Mouse (Mus musculus) kidney, adult 2 months (tissue): ENCODE results near the gene Cnot6.

ENCODE experiments used
- CTCF ChIP-seq: fragments of 200-500 bp; conservative IDR thresholded peaks from 2 replicates; pipeline ENCODE4 v1.5.1; 2011; ENCODE audit warnings: low read depth, mild to moderate bottlenecking, control low read depth, low read length, moderate library complexity, mixed read lengths; ENCODE audit not compliant: insufficient read depth, insufficient read length
- POLR2A ChIP-seq: fragments of 200-500 bp; IDR thresholded peaks from one replicate; pipeline ENCODE4 v1.6.1; 2011; ENCODE audit warnings: low read depth, low read length, control low read depth

DNA sequence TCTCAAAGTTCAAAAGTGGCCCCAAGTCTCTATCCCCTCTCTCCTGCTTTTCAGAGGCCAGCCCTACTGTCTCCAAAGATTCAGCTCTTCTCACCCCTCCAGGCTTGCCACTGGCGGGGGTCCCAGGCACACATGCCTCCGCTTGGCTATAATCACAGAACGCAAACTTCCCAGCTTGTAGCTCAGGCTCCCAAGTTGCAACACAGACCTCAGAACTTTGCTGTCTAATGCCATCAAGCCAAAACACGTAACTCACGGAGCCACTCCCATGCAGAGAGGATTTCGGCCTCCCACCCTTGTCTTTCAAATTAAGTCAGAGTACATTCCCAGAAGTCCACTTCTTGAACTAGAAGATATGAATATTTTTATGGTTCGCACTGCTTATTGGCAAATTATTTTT is 31.1 kb upstream of the Cnot6 start:
- no peak for TF ChIP-seq POLR2A
- no peak for TF ChIP-seq CTCF
